Mouse (Mus musculus): Measurements from ENCODE around the gene Ntsr1.

The Ntsr1 gene

GRCm38 (mm10) chr2:180508455-180509115 lies 8.8 kb downstream of the Ntsr1 start:
- no peak for DNase-seq

- DNase-seq: no peak
Measured at GRCm38 (mm10) chr2:180510867-180511266, 11.1 kb downstream of the Ntsr1 start.

- peak; percentile 88 for DNase-seq
Measured at GRCm38 (mm10) chr2:180511875-180512661, 12.3 kb downstream of the Ntsr1 start.

GRCm38 (mm10) chr2:180513019-180513418 lies 13.2 kb downstream of the Ntsr1 start:
- no peak for DNase-seq

- no peak for DNase-seq
Measured at GRCm38 (mm10) chr2:180513835-180514234, 14.1 kb downstream of the Ntsr1 start.

GRCm38 (mm10) chr2:180521437-180522221 lies 21.9 kb downstream of the Ntsr1 start:
- no peak for DNase-seq

- DNase-seq: no peak
Measured at GRCm38 (mm10) chr2:180522825-180523224, 23.0 kb downstream of the Ntsr1 start.

GRCm38 (mm10) chr2:180527447-180527846 lies 27.7 kb downstream of the Ntsr1 start:
- no peak for DNase-seq

GRCm38 (mm10) chr2:180527883-180528282 lies 28.1 kb downstream of the Ntsr1 start:
- no peak for DNase-seq

GRCm38 (mm10) chr2:180530130-180530529 lies 30.4 kb downstream of the Ntsr1 start:
- peak; percentile 85 for DNase-seq

GRCm38 (mm10) chr2:180530584-180530983 lies 30.8 kb downstream of the Ntsr1 start:
- DNase-seq: no peak

- DNase-seq: no peak
Measured at GRCm38 (mm10) chr2:180531671-180532385, 32.1 kb downstream of the Ntsr1 start.

- DNase-seq: peak; percentile 83
Measured at GRCm38 (mm10) chr2:180532386-180532995, 32.7 kb downstream of the Ntsr1 start.

- no peak for DNase-seq
Measured at GRCm38 (mm10) chr2:180533237-180533636, 33.5 kb downstream of the Ntsr1 start.

GRCm38 (mm10) chr2:180543675-180544074 lies 43.9 kb downstream of the Ntsr1 start:
- peak; percentile 82 for DNase-seq

- DNase-seq: no peak
Measured at GRCm38 (mm10) chr2:180545046-180545445, 45.3 kb downstream of the Ntsr1 start.

- DNase-seq: no peak
Measured at GRCm38 (mm10) chr2:180547384-180548106, 47.8 kb downstream of the Ntsr1 start.

GRCm38 (mm10) chr2:180552340-180552739 lies 52.6 kb downstream of the Ntsr1 start:
- no peak for DNase-seq

- no peak for DNase-seq
Measured at GRCm38 (mm10) chr2:180555219-180555618, 55.4 kb downstream of the Ntsr1 start.

GRCm38 (mm10) chr2:180556470-180556869 lies 56.7 kb downstream of the Ntsr1 start:
- no peak for DNase-seq

GRCm38 (mm10) chr2:180560245-180560644 lies 60.5 kb downstream of the Ntsr1 start:
- no peak for DNase-seq

GRCm38 (mm10) chr2:180562146-180562545 lies 62.4 kb downstream of the Ntsr1 start:
- DNase-seq: no peak
